Mouse (Mus musculus) brain, adult 2 months (tissue): ENCODE data around the gene Defa34.
"Not testable (repeated sequence)": the region's sequence is repeated elsewhere in the genome, so short reads cannot be mapped to it uniquely, and the experiment has no call there.

Experiments used
- DNase-seq: peaks from one replicate; pipeline ENCODE4 v3.0.0; 2011; ENCODE audit warnings: low read depth, low spot score

Defa34 gene

DNA sequence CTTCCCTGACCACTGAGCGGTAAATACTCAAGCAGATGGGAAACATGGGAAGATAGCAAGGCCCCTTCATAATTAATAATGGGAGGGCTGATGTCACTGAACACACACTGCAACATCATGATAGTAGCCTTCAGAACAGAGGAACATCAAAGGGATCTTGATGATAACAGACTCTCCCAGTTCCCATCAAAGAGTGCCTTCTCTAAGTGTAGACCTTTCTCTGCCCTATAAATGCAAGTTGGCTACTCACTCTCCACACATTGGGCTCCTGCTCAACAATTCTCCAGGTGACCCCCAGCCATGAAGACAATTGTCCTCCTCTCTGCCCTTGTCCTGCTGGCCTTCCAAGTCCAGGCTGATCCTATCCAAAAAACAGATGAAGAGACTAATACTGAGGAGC, at the start of gene Defa34:
Gene Defa34 (plus strand): TSS at position 301 of the 400 bp plus-strand sequence.
- not testable (repeated sequence) for DNase-seq

DNA sequence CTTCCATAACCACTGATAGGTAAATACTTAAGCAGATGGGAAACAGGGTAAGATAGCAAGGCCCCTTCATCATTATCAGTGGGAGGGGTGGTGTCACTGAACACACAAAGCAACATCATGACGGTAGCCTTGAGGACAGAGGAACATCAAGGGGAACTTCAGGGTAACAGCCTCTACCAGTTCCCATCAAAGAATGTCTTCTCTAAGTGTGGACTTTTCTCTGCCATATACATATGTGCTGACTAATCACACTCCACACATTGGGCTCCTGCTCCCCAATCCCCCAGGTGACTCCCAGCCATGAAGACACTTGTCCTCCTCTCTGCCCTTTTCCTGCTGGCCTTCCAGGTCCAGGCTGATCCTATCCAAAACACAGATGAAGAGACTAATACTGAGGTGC, 47.7 kb upstream of the Defa34 start, which contains the start of gene Defa26:
Gene Defa26 (plus strand): TSS at position 301 of the 400 bp plus-strand sequence.
- DNase-seq, result not testable (repeated sequence)

DNA sequence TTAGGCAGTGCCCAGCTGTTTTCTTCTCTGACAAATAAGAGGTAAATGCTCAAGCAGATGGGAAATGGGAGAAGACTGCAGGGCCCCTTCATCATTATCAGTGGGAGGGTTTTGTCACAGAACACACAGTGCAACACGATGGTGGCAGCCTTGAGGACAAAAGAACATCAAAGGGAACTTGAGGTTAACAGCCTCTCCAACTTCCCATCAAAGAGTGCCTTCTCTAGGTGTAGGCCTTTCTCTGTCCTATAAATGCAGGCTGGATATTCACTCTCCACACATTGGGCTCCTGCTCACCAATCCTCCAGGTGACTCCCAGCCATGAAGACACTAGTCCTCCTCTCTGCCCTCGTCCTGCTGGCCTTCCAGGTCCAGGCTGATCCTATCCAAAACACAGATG, 10.1 kb upstream of the Defa34 start, which contains the start of gene Defa17:
Gene Defa17 (plus strand): TSS at position 301 of the 400 bp plus-strand sequence.
- DNase-seq, result not testable (repeated sequence)

DNA sequence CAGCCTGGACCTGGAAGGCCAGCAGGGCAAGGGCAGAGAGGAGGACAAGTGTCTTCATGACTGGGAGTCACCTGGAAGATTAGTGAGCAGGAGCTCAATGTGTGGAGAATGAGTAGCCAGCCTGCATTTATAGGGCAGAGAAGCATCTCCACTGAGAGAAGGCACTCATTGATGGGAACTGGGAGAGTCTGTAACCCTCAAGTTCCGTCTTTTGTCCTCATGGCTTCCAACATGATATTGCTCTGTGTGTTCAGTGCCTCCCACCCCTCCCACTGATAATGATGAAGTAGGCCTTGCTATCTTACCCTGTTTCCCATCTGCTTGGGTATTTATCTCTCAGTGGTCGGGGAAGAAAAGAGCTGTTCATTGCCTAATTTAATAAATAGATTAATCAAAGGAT, 37.9 kb downstream of the Defa34 start, which contains the start of gene AY761184:
Gene AY761184 (minus strand): TSS at position 101 of the 400 bp plus-strand sequence.
- DNase-seq, result not testable (repeated sequence)
